Mouse (Mus musculus): Measurements from ENCODE around the gene Ada. TPM values are rescaled to one million over a fixed set of nuclear protein-coding genes. Genes with fewer than 3 reads are reported as not detected.
A peak's percentile ranks its signal among the peaks of the same experiment; 100 is the strongest.

Ada gene
- total RNA-seq (2022): 1 to 10 TPM in 3 of 4 experiments, under 1 TPM in 1; 0.73 to 1.6 (median 1.5) TPM

DNA sequence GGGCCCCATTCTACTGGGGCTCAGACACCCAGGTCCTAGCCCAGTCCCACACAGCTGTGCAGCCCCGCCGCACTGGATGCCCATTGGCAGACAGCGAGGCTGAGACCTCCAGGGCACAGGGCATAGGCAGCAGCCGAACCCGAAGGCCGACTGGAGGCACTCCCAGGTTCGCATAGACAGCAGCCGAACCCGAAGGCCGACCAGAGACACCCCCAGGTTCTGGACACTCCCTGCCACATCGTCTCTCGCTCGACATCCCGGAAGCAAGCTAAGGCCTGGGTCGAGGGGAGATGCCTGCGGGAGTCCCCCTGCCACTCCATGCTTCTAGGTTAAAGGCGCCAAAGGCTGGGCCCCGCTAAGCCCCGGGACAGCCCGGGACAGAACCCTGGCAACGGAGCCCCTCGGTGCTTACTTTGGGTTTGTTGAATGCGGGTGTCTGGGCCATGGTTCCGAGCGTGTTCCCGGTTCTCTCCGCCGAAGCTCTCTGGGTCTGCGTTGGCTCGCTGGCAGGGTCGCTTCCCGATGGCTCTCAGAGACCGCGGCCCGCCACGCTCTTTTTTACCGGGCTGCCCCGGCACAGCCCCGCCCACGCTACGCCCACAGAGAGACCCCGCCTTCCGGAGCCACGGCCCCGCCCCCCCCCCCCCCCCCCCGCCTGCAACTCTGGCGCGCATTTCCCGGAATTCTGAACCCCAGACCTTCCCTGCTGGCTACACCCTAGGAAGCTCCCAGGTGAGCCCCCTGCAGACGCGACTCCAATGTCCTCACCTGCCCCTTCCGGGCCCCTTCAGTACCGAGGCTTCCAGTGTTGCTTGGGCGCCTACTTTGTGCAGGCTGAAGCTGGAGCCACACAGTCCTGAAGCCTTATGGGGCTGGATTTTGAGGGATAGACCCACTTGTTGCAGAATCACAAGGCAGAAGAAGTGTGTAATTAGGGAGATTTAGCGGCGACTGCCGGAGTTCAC, at the start of gene Ada:
Gene Ada, minus strand, starts transcription at position 593 of the 965 bp plus-strand sequence.
- DNase-seq (ENCODE audit: low spot score in 2 of 2): no peak

DNA sequence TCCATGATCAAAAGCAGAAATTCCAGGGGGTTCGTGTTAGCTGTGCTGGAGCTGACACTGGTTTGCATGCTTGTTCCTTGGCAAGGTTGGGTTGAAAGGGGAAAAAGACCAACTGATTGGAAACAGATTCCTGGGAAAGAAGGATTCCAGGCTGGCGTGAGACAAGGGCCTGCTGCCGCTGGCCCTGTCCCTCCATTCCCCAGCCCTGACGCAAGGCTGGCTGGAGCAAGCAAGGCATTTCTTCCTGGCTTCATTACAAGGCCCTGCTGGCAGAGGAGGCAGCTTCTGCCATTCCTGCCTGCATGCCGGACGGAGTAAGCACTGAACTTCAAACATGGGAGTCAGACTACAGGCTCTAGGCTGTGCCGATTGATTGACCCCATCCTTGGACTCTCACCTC, 48.4 kb upstream of the Ada start:
- no peak for DNase-seq (ENCODE audit: low spot score in 2 of 2)

DNA sequence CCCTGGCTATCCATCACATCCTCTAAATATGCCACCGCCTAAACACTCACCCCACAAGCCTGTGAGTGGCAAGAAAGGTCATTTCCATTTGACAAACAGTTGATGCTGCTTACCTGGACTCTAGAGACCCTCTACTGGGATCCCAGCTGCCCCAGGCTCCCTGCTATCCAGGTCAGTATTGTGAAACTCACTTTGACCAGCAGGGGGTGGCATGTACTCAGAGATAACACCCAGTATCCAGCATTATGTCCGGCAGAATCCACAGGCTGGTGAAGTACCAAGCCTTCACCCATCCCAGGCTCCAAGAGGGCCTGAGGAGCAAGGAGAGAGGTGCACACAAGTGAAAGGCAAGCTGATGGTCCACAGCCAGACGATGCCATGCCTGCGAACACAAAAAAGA, 38.4 kb upstream of the Ada start:
- peak; percentile 41 to 78 for DNase-seq (ENCODE audit: low spot score in 2 of 2)

DNA sequence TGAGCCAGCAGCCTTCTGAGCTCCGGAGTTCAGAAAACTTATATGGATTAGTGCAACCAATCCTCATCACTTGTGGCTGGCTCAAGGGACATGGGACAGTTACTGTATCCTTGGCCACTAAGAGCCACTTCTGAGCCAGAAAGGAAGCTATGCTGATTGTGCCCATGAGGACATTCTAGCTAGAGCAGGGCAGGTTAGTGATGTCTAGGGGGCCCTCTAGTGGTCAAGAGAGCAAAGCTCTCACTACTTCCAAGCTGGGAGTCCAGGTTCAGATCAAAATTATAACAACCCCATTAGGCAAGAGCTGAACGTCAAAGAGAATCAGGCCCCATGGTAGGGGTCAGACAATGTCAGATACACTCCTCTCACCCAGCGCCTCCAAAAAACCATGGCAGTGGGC, 37.7 kb upstream of the Ada start:
- peak in 1 of 2 experiments; percentile 39 for DNase-seq (ENCODE audit: low spot score in 2 of 2)

DNA sequence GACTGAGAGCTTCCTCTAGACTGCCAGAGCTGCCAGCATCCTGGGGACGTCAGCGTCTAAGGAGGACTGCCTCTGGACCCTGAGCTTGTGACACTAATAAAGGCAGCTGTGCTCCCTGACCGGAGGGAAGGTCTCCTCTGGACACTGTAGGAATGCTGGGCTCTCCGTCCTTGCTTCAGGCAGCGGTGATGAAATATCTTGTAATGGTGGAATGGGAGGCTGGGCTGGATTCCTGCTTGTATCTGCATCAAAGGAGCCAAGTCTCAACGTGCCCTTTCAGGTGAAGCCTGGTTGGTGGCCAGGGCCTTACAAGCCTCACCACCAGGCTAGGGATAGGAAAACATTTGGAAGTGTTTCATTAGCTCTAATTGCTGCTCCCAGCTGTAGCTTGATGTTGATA, 37.0 kb upstream of the Ada start:
- no peak for DNase-seq (ENCODE audit: low spot score in 2 of 2)

DNA sequence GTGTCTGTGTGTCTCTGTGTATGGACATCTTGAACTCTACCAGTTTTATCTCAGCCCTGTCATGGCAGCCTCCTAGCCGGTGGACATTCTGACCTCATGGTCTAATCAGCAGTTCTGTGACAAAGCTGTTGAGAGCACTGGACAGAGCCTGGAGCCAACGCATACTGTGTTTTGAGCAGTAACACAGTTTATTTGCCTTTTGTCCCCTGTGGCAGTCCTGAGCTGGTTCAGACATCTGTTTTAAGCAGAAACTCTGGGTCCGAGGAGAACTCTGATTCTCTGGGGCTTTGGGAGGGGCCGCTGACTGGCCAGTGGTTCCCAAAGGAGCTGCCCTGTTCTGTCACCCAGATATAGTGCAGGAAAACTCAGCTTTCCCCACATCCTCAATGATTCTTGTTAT, 33.9 kb upstream of the Ada start:
- DNase-seq (ENCODE audit: low spot score in 2 of 2): no peak

DNA sequence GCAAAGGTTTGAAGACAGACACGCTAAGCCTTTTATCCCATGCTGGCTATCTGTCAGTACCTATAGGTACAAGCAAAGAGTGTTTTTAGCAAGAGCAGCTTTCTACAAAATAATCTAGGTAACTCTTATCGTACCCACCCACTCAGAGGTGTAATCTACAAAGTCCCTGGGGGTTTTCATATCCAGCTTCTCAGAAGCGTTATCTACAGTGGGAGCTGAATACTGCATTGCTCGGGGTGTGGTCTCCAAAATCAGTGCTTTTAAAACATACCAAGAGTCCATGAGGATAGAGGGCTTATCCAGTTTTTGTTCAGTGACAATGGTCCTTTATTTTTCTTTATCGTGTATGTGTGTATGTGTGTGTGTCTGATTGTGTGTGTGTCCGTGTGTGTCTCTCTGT, 33.3 kb upstream of the Ada start:
- no peak for DNase-seq (ENCODE audit: low spot score in 2 of 2)

DNA sequence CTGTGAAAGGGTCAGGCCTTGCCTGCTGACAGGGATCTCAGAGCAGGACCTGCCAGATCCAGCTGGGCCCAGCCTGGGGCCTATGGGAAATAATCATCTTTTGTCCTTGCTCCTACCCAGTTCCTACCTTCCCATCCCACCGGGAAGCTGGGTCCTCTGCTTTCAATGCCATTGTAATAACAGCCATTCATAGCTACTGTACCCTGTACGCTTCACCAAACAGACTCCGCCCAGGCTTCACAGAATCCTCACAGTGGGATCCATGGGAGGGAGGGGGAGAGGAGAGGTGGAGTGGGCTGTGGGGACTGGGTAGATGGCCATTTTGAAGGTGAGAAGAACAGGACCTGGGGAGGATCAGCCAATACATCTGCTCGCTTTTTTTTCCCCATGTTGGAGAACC, 28.9 kb upstream of the Ada start:
- no peak for DNase-seq (ENCODE audit: low spot score in 2 of 2)

DNA sequence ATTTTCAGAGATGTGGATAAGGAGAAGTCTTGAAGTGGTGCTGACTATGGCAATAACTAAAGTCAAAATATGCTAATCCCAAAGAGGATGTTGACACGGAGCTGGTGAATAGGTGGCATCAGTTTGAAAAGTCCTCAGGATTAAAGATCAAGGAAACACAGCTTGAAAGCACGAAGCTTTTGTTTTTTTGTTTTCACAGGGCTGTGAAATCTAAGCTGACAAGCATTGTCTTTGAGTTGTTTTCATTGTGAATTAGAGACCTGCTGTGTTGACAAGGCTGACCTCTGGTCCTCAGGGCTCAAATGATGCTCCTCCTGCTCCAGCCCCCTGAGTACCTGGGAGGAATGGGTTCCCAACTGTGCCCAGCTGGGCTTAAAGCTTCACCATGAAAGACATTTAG, 27.0 kb upstream of the Ada start:
- no peak for DNase-seq (ENCODE audit: low spot score in 2 of 2)

DNA sequence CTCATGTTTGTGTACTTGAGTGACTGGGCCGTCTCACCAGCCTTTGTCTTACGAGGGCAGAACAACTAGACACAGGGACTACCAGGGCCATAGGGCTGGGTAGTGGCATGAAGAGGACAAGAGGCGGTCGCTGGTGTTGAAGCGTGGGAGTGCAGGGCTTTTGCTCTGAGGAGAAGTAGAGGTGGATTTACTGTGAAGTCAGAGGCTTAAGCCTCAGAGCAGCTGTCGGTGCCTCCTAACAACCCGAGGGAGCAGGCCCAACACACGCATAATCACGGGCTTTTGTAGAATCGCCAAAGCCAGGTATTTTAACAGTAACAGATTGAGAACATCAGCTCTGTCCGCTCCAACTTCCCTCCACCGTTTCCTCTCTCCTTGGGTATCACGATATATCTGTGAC, 26.6 kb upstream of the Ada start:
- no peak for DNase-seq (ENCODE audit: low spot score in 2 of 2)

DNA sequence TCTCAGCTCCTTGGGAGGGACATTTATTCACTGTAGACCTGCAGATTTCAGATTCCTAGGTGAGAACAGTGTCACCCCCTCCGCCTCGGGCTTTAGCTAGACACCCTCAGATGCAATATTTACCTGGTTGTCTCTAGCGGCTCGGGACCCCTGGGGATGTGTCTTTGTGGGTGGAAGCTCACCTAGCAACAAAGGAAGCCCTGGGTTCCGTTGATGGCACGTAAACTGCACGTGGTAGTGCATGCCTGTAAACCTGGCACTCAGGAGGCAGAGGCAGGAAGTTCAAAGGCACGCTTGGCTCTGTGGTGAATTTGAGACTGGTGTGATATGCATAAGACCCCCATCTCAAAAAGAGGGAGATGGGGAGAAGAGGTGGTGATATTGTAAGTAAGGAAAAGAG, 20.7 kb upstream of the Ada start:
- no peak for DNase-seq (ENCODE audit: low spot score in 2 of 2)

DNA sequence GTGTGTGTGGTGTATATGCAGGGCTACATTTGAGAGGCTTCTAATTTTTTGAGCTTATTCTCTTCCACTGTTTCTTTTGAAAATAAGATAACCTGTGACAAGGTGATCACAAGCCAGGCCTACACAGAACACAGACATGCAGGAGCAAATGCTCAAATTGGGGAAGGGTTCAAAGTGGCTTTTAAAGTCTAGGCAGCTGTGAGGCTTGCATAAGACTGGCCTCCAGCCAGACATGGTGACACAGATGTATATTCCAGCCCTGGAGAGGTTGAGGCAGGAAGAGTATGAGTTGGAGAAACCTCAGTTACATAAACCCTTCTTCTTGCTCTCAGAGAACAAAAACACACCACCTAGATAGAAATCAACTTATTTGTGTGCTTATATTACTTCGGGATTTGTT, 16.9 kb upstream of the Ada start:
- DNase-seq (ENCODE audit: low spot score in 2 of 2): no peak

DNA sequence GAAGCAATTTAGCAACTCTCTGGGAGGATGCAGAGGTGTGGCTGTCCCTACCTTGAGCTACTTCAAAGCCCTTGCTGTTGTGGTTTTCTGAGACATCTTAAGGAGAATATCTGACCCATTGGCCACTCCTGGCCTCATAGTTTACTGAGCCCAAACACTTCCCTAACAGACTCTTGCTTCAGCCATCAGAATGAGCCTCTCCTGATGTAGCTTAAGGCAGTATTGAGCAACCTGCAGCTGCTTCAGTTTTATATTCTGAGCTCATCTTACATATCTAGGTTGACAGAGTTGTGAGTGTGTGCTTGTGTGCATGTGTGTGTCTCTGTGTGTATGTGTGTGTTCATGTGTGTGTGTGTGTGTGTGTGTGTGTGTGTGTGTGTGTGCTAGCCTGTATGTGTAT, 16.2 kb upstream of the Ada start:
- no peak for DNase-seq (ENCODE audit: low spot score in 2 of 2)

DNA sequence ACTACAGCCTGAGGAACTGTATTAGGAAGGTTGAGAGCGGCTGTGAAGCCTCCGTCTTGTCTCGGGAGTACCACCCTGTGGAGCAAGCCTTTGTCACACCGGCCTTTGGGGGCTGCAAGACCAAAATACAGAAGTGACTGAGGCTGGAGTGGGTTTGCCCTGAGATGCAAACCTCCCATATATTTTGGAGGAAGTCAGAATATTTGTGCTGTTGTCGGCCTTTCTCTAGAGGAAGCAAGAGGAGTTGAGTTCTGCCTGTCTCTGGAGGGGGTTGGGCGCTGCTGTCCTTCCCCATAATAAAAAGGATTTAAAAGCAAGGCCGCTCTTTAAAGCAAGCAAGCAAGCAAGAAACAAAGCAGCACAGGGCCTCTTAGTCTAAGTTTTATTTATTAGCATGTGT, 11.4 kb upstream of the Ada start:
- DNase-seq (ENCODE audit: low spot score in 2 of 2): no peak

DNA sequence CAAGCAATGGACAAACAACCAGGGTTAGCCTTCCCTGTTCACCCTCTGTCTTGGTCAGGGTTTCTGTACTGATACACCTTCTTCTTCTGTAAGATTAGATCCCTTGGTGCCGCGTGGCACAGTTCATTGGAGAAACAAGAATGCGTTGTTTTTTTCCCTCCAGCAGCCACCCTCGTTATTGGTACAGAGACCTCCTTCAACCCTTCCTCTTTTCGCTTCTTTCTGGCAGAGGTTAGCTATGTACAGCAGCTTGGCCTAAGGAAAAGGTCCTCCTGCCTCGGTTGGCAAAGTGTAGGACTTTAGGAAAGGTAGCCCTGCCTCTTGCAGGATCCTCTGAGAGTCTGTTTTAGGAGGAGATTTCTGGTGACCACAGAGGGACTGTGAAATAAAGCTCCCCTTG, 10.6 kb upstream of the Ada start:
- DNase-seq (ENCODE audit: low spot score in 2 of 2): no peak

DNA sequence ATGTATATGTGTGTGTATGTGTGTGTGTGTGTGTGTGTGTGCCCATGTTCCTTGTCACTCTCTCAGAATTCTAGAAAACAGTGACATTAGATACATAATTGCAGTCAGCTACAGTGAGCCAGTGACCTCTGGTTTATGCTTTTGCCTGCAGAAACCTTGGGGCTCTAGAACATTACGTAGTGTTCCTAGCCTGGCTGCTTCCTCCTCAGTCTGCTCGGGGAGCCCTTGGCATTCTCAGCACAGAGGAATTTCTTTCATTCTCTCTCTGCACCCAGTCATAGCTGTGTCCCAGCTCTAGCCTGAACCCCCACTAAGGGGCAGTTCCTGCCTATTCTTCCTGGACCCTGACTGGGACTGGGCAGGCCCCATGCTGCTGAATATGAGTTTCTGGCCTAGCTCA, 8.1 kb upstream of the Ada start:
- no peak for DNase-seq (ENCODE audit: low spot score in 2 of 2)

DNA sequence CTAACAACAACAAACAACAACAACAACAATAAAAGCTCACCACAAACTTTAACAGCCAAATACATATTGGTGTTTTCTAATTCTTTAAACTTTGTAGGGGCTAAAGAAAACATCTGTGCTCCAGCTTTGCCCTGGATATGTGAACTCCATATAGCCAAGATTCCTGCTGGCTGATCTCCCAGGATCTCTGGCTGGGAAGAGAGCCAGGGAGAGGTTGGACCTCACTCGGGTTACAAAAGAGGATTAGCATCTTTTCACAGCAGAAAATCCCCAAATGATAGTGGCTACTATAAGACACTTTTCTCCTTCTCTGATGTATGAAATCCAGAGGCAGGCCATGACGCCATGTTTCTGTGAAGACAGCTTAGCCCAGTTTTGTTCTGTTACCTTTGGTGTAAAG, 6.7 kb upstream of the Ada start:
- no peak for DNase-seq (ENCODE audit: low spot score in 2 of 2)

DNA sequence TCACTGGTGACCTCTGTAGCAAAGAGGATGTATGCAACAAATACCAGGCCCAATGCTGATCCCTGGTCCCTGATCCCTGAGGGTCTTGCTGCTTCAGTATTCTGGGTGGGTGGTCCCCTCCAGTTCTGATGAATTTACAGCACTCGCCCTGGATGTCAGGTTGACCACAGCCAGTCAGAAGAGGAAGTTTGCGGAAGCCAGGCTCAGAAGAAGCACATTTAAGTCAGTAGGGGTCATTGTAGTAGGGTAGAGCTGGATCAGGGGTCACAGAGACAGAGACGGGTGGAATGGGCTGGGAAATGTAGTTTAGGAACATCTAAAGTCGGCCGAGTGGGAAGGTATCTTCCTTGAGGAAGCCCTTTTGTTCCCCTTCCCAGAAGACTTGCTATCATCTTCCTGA, 4.2 kb upstream of the Ada start:
- no peak for DNase-seq (ENCODE audit: low spot score in 2 of 2)

DNA sequence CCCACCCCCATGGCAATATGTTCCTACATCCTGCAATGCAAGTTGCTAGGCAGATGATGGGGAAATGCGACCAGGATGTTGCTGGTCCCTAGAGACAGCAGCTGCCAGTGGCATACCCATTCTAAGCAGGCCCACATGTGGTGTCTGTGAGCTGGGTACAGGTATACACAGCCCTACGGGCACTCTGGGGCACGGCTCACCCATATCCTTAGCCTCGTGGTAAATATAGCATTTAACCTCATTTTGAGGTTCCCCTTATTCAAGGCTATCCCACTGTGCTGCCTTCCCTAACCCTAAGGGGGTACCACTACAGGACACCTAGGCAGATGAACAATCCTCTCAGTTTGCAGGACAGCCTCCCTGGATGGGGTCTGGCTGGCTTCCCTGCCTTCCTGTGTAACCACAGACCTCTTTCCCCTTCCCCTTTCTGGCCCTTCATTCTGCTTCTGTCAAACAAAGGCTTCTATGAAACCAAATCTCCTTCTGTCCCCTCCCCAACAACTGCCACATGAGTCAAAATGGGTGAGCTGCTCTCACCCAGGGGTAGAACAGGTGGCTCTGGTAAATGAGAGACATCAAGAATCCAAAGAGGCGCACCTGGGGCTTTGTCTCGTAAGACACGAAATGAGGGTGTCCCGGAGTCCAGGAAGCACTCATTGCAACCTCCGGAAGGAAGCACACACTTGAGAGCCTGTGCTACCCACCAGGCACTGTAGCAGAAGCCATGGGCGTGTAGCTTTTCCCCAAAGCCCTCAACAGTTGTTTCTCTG, 5.1 kb downstream of the Ada start:
- no peak for DNase-seq (ENCODE audit: low spot score in 2 of 2)

DNA sequence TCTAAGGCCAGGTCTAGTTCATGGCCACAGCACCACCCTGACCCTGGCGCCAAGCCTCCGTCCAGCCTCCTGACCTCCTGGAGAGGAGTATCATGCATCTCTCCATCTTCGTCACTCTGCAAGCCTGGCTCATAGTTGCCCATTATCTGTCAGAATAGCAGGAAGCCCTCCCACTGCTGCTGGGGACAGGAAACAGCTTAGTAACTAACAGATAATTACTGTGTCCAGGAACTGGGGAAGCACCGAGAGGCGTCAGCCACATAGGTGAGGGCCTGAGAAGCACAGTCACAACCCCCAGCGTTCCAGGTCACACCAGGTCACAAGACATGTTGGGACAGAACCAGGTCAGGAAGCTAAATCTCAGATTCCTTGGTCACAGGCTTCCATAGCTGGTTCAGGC, 6.7 kb downstream of the Ada start:
- no peak for DNase-seq (ENCODE audit: low spot score in 2 of 2)

DNA sequence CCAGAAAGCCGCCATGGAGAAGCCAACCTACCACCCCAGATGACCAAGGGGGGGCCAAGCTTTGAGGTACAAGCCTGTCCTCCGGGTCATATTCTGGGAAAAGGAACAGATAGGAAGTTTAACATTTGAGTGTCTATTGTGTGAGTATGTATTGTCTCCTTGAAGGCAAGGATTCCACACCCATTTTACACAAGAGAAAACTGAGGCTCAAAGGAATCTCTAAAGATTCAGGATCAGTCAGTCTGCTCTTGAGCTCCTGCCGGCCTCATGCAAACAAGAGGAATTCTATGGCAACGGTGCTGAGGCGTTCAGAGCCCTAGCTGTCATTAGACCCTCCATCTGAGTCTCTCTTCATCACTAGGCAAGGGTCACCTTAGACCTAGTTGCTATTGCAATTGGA, 7.4 kb downstream of the Ada start:
- DNase-seq (ENCODE audit: low spot score in 2 of 2): no peak

DNA sequence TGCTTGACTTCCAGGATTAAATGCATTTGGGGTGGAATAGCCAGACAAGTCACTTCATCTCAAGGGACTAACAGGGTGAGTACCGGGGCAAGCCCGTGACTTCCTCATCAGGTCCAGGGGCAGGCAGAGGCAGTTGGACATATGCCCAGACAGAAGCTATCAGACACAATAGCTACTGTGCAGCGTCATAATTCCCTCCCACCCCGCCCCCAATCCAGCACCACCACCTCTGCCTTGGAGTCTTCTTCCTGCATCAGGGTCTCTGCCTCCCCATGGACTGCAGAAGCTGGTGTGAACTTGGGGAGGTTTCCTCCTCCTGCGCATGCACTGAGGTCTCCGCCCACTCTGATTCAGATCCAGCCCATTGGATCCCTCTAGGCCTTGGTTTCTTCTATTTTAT, 14.1 kb downstream of the Ada start:
- no peak for DNase-seq (ENCODE audit: low spot score in 2 of 2)

DNA sequence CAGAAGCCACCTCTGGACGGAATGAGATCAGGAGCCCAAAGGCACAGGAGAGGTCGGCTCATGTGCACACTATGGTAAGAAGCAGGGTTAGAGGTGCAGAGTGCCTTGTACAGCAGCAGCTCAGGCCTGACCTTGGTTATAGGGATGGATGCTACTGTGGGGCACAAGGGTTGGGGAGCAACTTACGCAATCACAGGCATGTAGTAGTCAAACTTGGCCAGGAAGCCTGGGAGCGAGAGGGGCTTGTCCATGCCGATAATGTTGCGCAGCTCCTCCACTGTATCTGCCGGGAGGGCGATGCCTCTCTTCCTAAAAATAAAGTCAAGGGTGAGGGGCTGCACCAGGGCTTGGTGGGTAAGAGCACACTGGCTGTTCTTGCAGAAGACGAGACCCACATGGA, 14.9 kb downstream of the Ada start:
- no peak for DNase-seq (ENCODE audit: low spot score in 2 of 2)

Measured in layer of hippocampus, adult 8-10 months (tissue).